Mouse (Mus musculus): ENCODE measurements at regions not wholly inside any gene's neighbourhood (a gene's known extent, or its start where the extent isn't known, plus 50 kb on each side); places are given as distances from the start of the nearest gene placed in this dataset.

DNA sequence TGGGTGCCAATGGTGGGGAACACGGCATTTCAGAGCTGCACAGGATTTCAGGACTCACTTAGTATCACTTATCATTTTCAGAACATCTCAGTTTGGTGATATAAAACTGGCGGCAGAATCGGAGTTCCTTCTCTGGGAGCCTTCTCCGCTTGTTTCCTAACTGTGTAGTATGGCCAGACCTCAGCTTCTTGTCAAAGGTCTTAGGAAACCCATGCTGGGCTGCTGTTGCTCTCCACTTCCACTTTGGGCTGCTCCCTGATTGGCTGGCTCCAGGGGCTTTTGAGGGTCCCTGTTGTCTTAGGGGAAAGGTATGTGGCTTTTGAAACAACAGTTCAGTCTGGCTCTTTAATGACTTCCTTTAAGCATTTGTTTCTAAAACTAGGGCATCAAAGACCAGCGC is 170.0 kb upstream of the Cxcr4 start:
- H3K27ac ChIP-seq (ENCODE audit: insufficient read depth, low read depth, low read length): no peak overlapping the region
- H3K36me3 ChIP-seq (ENCODE audit: control insufficient read depth, insufficient read depth, low read length): no peaks in the 10 kb centered on the region
- H3K27me3 ChIP-seq (ENCODE audit: control insufficient read depth, insufficient read depth, low read length): no peaks in the 10 kb centered on the region
- TF ChIP-seq CTCF (IDR thresholded peaks at IDR 0.05; ENCODE audit: extremely low read depth, insufficient read length, insufficient replicate concordance, low read depth, low read length) (no peak), POLR2A (IDR thresholded peaks at IDR 0.05; ENCODE audit: low read depth, low read length) (no peak)
- no peak overlapping the region for H3K4me3 ChIP-seq (ENCODE audit: low read depth, low read length)
- H3K4me1 ChIP-seq (ENCODE audit: control insufficient read depth, insufficient read depth, insufficient read length, low read length): no peaks in the 10 kb centered on the region
- WGBS: 82% methylated on average over 5 of the region's 5 CpGs

DNA sequence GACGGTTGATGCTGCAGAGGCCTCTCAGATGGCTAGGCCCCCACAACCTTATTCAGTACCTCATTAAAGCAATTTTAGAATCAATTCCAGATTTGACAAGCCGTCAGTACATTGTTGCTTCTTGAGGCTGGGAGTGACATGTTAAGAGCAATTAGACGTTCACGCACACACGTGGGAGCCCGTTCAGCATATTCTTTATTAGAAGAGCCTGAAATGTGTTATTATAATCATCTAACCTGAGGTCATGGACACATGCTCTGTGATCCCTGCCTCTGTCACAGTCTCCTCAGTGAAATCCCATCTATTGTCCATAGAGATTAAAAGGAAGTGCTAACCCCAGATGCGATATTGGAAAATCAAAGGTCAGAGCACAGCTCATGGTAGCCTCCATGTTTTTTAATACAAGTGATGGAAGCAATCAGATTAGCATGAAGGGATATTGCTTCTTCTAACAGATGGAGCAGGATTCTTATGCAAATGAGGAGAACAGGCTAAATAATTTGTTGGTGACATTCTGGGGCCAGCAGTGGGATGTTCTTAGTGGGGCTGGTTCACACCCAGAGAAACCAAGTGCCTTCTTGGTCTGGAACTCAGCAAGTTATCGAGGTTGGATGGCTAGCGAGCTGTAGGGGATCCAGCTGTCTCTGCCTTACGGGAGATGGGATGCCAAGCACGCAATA is 166.8 kb upstream of the Cxcr4 start:
- H3K4me3 ChIP-seq (ENCODE audit: low read depth, low read length): no peak overlapping the region
- H3K36me3 ChIP-seq (ENCODE audit: control insufficient read depth, insufficient read depth, low read length): no peaks in the 10 kb centered on the region
- H3K27ac ChIP-seq (ENCODE audit: insufficient read depth, low read depth, low read length): no peak overlapping the region
- H3K27me3 ChIP-seq (ENCODE audit: control insufficient read depth, insufficient read depth, low read length): no peaks in the 10 kb centered on the region
- 92% methylated on average over 11 of the region's 11 CpGs for WGBS
- H3K4me1 ChIP-seq (ENCODE audit: control insufficient read depth, insufficient read depth, insufficient read length, low read length): no peaks in the 10 kb centered on the region
- TF ChIP-seq POLR2A (IDR thresholded peaks at IDR 0.05; ENCODE audit: low read depth, low read length) (no peak), CTCF (IDR thresholded peaks at IDR 0.05; ENCODE audit: extremely low read depth, insufficient read length, insufficient replicate concordance, low read depth, low read length) (no peak)

DNA sequence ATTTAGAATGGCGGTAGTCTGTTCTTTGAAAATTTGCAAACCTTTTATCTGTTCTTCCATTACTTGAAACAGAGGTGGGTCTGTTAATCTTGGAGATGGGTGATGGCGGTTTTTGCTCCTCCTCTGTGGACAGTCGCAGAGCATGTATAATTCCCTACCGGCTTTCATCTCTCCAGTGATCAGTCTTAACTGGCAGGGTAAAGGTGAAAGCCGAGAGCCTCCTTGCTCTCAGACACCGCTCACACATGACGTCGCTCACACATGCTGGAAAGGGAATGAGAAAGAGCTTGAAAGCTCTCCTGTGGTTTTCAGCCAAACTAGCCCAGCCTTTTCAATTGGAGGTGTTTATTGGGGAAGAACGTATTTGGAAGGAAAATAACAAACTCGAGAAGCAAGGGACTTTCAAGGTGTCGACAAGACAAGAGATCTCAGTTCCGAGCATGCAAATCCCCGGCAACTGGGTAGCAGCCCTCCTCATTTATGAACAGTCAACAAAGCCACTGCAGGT is 166.3 kb upstream of the Cxcr4 start:
- Histone ChIP-seq H3K27ac (ENCODE audit: insufficient read depth, low read depth, low read length) (no peak overlapping the region), H3K4me1 (ENCODE audit: control insufficient read depth, insufficient read depth, insufficient read length, low read length) (no peaks in the 10 kb centered on the region), H3K27me3 (ENCODE audit: control insufficient read depth, insufficient read depth, low read length) (no peaks in the 10 kb centered on the region), H3K36me3 (ENCODE audit: control insufficient read depth, insufficient read depth, low read length) (no peaks in the 10 kb centered on the region), H3K4me3 (ENCODE audit: low read depth, low read length) (no peak overlapping the region)
- 85% methylated on average over 13 of the region's 13 CpGs for WGBS
- TF ChIP-seq POLR2A (IDR thresholded peaks at IDR 0.05; ENCODE audit: low read depth, low read length) (no peak), CTCF (IDR thresholded peaks at IDR 0.05; ENCODE audit: extremely low read depth, insufficient read length, insufficient replicate concordance, low read depth, low read length) (no peak)

DNA sequence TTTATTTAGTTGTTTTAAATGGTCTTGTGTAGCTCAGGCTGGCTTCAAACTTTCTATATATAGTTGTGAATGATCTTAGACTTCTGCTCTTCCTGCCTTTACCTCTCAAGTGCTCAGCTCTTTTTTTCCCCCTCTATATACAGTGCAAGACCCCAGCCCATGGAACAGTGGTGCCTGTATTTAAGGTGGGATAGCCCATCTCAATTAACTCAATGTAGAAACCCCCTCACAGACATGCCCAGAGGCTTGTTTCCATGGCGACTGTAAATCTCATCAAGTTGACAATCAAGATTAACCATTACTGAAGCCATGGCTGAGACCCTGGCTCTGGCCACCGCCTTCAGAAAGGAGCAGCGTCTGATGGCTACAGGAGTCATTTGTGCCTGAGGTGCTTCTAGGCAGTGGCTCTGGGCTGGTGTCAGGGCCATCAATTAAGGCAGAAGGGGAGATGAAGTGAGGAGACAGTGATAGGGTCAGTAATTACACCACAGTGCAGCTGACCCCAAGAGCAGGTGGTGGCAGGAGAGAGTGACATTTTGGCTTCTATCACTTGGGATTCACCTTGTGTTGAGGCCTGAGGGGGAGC is 161.4 kb upstream of the Cxcr4 start:
- Histone ChIP-seq H3K36me3 (ENCODE audit: control insufficient read depth, insufficient read depth, low read length) (no peaks in the 10 kb centered on the region), H3K4me1 (ENCODE audit: control insufficient read depth, insufficient read depth, insufficient read length, low read length) (no peaks in the 10 kb centered on the region), H3K4me3 (ENCODE audit: low read depth, low read length) (no peak overlapping the region), H3K27me3 (ENCODE audit: control insufficient read depth, insufficient read depth, low read length) (no peaks in the 10 kb centered on the region), H3K27ac (ENCODE audit: insufficient read depth, low read depth, low read length) (no peak overlapping the region)
- no peak for TF ChIP-seq CTCF (IDR thresholded peaks at IDR 0.05; ENCODE audit: extremely low read depth, insufficient read length, insufficient replicate concordance, low read depth, low read length)
- TF ChIP-seq POLR2A (IDR thresholded peaks at IDR 0.05; ENCODE audit: low read depth, low read length): no peak
- 70% methylated on average over 3 of the region's 3 CpGs for WGBS

DNA sequence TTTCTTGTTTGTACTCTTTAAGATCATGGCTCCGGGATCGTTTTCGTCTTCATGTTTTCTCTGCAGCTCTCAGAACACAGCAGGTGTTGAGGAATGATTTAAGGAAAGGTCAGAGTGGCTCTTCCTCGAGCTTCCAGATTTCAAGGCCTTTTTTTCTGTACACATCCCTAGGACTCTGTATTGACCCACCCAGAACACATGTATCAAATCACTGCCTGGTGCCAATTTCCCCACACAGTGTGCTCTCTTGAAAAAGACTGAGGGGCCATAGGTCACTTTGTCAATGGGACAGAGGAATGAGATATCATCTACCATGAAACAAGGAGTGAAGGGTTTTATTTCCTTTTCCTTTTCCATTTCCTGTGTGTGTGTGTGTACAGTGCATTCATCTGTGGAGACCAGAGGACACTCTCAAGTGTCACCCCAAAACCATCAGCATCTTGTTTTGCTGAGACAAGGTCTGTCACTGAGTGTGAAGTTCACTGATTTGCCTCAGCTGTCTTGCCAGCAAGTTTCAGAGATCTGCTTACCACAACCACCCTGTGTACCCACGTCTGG is 157.4 kb upstream of the Cxcr4 start:
- no peak overlapping the region for H3K4me3 ChIP-seq (ENCODE audit: low read depth, low read length)
- H3K27me3 ChIP-seq (ENCODE audit: control insufficient read depth, insufficient read depth, low read length): no peaks in the 10 kb centered on the region
- TF ChIP-seq CTCF (IDR thresholded peaks at IDR 0.05; ENCODE audit: extremely low read depth, insufficient read length, insufficient replicate concordance, low read depth, low read length) (no peak), POLR2A (IDR thresholded peaks at IDR 0.05; ENCODE audit: low read depth, low read length) (no peak)
- WGBS: 74% methylated on average over 5 of the region's 5 CpGs
- H3K36me3 ChIP-seq (ENCODE audit: control insufficient read depth, insufficient read depth, low read length): no peaks in the 10 kb centered on the region
- H3K27ac ChIP-seq (ENCODE audit: insufficient read depth, low read depth, low read length): no peak overlapping the region
- no peaks in the 10 kb centered on the region for H3K4me1 ChIP-seq (ENCODE audit: control insufficient read depth, insufficient read depth, insufficient read length, low read length)

DNA sequence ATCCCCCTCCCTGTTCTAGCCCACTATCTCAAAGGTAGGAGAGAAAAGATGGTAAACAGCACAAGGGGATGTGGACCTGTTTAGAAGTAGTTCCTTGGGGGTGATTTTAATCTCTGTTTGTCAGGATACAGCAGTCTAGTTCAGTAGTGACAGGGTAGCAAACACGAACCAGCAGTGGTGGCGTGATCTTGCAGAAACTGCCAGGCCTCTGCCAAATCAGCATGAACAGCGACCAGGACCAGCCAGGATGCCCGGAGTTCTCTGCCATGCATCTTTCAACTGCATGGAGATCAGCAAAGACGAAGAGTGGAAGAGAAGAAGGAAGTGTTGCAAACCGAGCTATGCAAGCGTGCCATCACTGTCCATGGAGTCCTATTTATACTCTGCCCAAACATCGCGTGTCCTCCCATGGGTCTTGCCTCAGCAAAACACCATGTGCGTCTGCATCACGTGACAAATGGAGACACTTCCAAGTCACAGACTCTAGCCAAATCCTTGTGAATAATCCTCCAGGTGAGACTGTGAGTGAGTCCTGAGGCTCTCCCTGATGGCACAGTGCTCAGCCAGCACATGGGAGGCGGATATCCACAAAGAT is 155.2 kb upstream of the Cxcr4 start:
- Histone ChIP-seq H3K4me3 (ENCODE audit: low read depth, low read length) (no peak overlapping the region), H3K27ac (ENCODE audit: insufficient read depth, low read depth, low read length) (no peak overlapping the region), H3K4me1 (ENCODE audit: control insufficient read depth, insufficient read depth, insufficient read length, low read length) (no peaks in the 10 kb centered on the region), H3K36me3 (ENCODE audit: control insufficient read depth, insufficient read depth, low read length) (no peaks in the 10 kb centered on the region), H3K27me3 (ENCODE audit: control insufficient read depth, insufficient read depth, low read length) (no peaks in the 10 kb centered on the region)
- TF ChIP-seq CTCF (IDR thresholded peaks at IDR 0.05; ENCODE audit: extremely low read depth, insufficient read length, insufficient replicate concordance, low read depth, low read length) (no peak), POLR2A (IDR thresholded peaks at IDR 0.05; ENCODE audit: low read depth, low read length) (no peak)
- 86% methylated on average over 12 of the region's 12 CpGs for WGBS

DNA sequence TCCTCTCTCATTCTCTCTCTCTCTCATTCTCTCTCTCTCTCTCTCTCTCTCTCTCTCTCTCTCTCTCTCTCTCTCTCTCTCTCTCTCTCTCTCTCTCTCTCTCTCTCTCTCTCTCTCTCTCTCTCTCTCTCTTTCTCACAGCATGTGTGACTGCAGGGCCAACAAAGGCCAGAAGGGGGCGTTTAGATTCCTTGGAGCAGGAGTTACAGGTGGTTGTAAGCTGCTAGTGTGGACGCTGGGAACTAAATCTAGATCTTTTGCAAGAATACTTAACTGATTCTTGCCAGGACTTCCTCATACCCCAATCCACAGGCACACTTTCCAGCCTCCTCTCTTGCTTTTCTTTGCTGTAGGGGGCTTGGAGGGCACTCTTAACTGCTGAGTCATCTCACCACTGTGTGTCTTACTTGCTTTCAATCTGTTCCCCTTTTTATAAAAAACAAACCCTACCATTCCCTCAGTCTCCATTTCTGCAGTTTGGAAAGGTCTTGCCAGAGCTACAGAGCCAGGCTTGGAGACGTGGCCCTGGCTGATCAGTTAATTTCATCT is 154.4 kb upstream of the Cxcr4 start:
- no peaks in the 10 kb centered on the region for H3K4me1 ChIP-seq (ENCODE audit: control insufficient read depth, insufficient read depth, insufficient read length, low read length)
- H3K36me3 ChIP-seq (ENCODE audit: control insufficient read depth, insufficient read depth, low read length): no peaks in the 10 kb centered on the region
- no peaks in the 10 kb centered on the region for H3K27me3 ChIP-seq (ENCODE audit: control insufficient read depth, insufficient read depth, low read length)
- H3K27ac ChIP-seq (ENCODE audit: insufficient read depth, low read depth, low read length): no peak overlapping the region
- H3K4me3 ChIP-seq (ENCODE audit: low read depth, low read length): no peak overlapping the region
- 58% methylated on average over 3 of the region's 3 CpGs for WGBS
- TF ChIP-seq POLR2A (IDR thresholded peaks at IDR 0.05; ENCODE audit: low read depth, low read length) (no peak), CTCF (IDR thresholded peaks at IDR 0.05; ENCODE audit: extremely low read depth, insufficient read length, insufficient replicate concordance, low read depth, low read length) (no peak)

Data from small intestine, adult 2 months (tissue).